Mouse (Mus musculus) midbrain, embryonic 11.5 days (tissue): ENCODE measurements at regions not wholly inside any gene's neighbourhood (a gene's known extent, or its start where the extent isn't known, plus 50 kb on each side); places are given as distances from the start of the nearest gene placed in this dataset.

Experiments
- ATAC-seq: fragments of 200-750 bp; cut with Nextera tagmentation; 2 replicates; pipeline ENCODE4 v1.8.0; 2017; ENCODE audit warnings: moderate TSS enrichment, moderate library complexity; ENCODE audit not compliant: low FRiP score
- DNase-seq: peaks from one replicate; pipeline ENCODE4 v3.0.0; 2015; ENCODE audit warnings: low spot score; ENCODE audit errors: missing footprints
- H3K27ac ChIP-seq: fragments of 300-500 bp; sonication (generic); 2 replicates; pipeline ENCODE4 v1.5.1; 2014; ENCODE audit warnings: low read depth, low read length
- H3K27me3 ChIP-seq: fragments of 300-500 bp; sonication (generic); 2 replicates; pipeline ENCODE4 v1.6.1; 2014; ENCODE audit warnings: mild to moderate bottlenecking, low read length, moderate library complexity, mixed read lengths; ENCODE audit not compliant: control insufficient read depth, insufficient read depth
- H3K36me3 ChIP-seq: fragments of 300-500 bp; sonication (generic); 2 replicates; pipeline ENCODE4 v1.6.1; 2014; ENCODE audit warnings: mild to moderate bottlenecking, low read length, moderate library complexity, mixed read lengths; ENCODE audit not compliant: control insufficient read depth, insufficient read depth
- H3K4me1 ChIP-seq: fragments of 300-500 bp; sonication (generic); 2 replicates; pipeline ENCODE4 v1.6.1; 2014; ENCODE audit warnings: low read length; ENCODE audit not compliant: control insufficient read depth, insufficient read depth
- H3K4me2 ChIP-seq: fragments of 300-500 bp; sonication (generic); 2 replicates; pipeline ENCODE4 v1.6.1; 2014; ENCODE audit warnings: mild to moderate bottlenecking, moderate library complexity
- H3K4me3 ChIP-seq: fragments of 300-500 bp; sonication (generic); 2 replicates; pipeline ENCODE4 v1.5.1; 2014; ENCODE audit warnings: low read depth, low read length
- H3K9ac ChIP-seq: fragments of 300-500 bp; sonication (generic); 2 replicates; pipeline ENCODE4 v1.6.1; 2014; ENCODE audit warnings: low read length
- H3K9me3 ChIP-seq: fragments of 300-500 bp; sonication (generic); 2 replicates; pipeline ENCODE4 v1.6.1; 2016; ENCODE audit warnings: low read length; ENCODE audit not compliant: control insufficient read depth
- WGBS: fragments of 180-500 bp; shearing (Covaris S2); extraction: QIAGEN DNeasy Blood & Tissue Kit; methylation state at CpG from one replicate; pipeline ENCODE4 v1.1.7; 2014; 5-methylcytosine and 5-hydroxymethylcytosine counted together

DNA sequence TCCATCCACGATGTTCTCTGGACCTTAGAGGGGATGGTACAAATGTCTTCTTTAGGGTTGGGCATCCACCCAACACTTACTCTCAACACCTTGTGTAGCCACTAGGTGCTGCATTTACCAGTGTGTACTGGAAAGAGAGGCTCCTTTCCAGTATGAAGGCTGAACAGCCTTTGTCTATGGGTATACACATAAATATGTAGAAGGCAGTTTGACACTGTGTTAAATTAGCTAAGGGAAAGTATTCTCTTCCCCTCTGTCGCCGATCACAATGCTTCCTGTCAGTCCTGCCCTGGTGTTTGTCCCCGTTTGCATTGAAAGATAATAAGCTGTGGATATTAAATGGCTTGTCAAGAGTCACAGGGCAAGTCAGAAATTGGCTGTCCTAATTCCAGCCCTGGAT lies 104.0 kb upstream of the Ddit4l start:
- no peak overlapping the region for H3K9ac ChIP-seq
- no peaks in the 10 kb centered on the region for H3K9me3 ChIP-seq
- ATAC-seq (no peak), DNase-seq (no peak)
- no peak overlapping the region for H3K4me2 ChIP-seq
- H3K4me3 ChIP-seq, result no peak overlapping the region
- no peaks in the 10 kb centered on the region for H3K4me1 ChIP-seq
- H3K27ac ChIP-seq, result no peak overlapping the region
- 62% methylated on average over 4 of the region's 4 CpGs for WGBS
- H3K36me3 ChIP-seq, result no peaks in the 10 kb centered on the region
- no peaks in the 10 kb centered on the region for H3K27me3 ChIP-seq

DNA sequence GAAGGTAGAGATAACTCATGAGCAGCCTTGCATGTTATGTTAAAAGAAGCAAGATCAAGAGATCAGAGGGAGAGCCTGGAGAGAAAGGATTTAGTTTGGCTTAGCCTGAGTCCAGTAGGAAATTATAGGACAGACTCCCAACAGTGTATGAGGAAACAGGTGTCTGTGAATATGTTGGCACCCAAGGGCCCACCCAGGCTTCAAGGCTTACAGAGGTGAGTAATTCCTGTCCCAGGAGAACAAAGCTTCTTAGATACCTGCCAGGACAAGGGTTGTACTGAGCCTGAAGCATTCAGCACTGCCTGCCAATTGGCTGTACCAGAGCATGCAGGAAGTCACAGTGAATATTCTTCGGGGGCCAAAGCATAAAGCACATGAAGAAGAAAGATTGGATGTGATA lies 101.2 kb upstream of the Ddit4l start:
- ATAC-seq, result no peak
- H3K27me3 ChIP-seq, result no peaks in the 10 kb centered on the region
- no peak for DNase-seq
- no peak overlapping the region for H3K9ac ChIP-seq
- H3K9me3 ChIP-seq, result no peaks in the 10 kb centered on the region
- no peak overlapping the region for H3K4me3 ChIP-seq
- H3K4me2 ChIP-seq, result no peak overlapping the region
- no peaks in the 10 kb centered on the region for H3K36me3 ChIP-seq
- H3K27ac ChIP-seq, result no peak overlapping the region
- 83% methylated on average over 1 of the region's 1 CpGs for WGBS
- H3K4me1 ChIP-seq, result no peaks in the 10 kb centered on the region

DNA sequence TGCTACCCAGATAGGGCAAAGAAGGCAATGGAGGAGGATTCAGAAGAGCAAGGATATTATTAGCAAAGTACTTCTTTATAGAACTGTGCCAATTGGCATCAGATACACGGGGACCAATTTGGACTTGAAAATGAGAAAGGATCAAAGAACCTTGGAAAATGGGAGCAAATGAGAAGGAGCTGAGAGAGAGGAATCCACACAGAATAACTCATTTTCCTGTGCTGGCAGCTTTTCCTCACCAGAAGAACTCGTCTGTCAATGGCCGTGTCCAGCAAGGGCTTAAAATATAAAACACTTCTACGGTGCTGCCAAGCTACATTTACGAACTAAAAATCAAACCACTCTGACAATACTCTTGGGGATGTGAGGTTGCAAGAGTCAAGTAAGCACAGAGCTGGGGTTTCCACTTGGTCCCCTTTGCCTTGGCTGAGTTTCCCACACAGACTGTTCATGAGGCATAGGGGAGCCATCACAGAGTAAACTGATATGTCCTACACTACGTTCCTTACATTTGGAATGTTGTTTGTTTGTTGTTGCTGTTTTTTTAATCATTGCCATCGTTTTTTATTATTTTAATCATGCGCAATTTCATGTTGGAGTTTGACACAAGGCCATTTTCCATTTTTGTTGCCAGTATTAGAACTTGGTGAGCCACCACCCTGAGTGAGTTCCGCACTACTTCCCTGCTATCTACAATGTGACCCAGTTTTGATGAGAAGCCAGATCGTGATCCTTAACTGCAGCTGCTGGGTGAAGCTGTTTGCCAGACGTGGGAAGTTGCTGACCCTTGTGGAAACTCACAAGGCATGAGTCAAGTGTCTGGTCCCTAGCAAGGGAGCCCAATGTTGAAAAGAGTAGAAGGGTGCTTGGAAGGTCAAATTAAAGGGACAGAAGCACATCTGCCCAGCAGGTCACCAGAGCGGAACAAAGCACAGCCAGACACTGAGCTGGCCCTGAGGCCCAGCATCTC lies 95.5 kb upstream of the Ddit4l start:
- WGBS, result 83% methylated on average over 12 of the region's 12 CpGs
- no peaks in the 10 kb centered on the region for H3K27me3 ChIP-seq
- H3K36me3 ChIP-seq, result no peaks in the 10 kb centered on the region
- peaks cover 7% of the 10 kb centered on the region for H3K4me1 ChIP-seq
- H3K4me2 ChIP-seq, result no peak overlapping the region
- no peak overlapping the region for H3K27ac ChIP-seq
- H3K9me3 ChIP-seq, result no peaks in the 10 kb centered on the region
- no peak overlapping the region for H3K4me3 ChIP-seq
- no peak overlapping the region for H3K9ac ChIP-seq
- ATAC-seq, result no peak
- DNase-seq, result peak; percentile 72

GRCm38 (mm10) chr3:137529592-137529960 lies 91.8 kb upstream of the Ddit4l start:
- no peak overlapping the region for H3K27ac ChIP-seq
- no peaks in the 10 kb centered on the region for H3K27me3 ChIP-seq
- H3K4me2 ChIP-seq, result no peak overlapping the region
- H3K4me1 ChIP-seq, result peaks cover 7% of the 10 kb centered on the region
- no peak for DNase-seq
- no peaks in the 10 kb centered on the region for H3K36me3 ChIP-seq
- H3K4me3 ChIP-seq, result no peak overlapping the region
- 79% methylated on average over 2 of the region's 2 CpGs for WGBS
- H3K9me3 ChIP-seq, result no peaks in the 10 kb centered on the region
- H3K9ac ChIP-seq, result no peak overlapping the region
- no peak for ATAC-seq

- Histone ChIP-seq H3K27me3 (no peaks in the 10 kb centered on the region), H3K4me3 (no peak overlapping the region), H3K36me3 (no peaks in the 10 kb centered on the region), H3K4me2 (no peak overlapping the region), H3K27ac (no peak overlapping the region), H3K9me3 (no peaks in the 10 kb centered on the region), H3K4me1 (peaks cover 7% of the 10 kb centered on the region), H3K9ac (no peak overlapping the region)
- 46% methylated on average over 7 of the region's 7 CpGs for WGBS
- DNase-seq (peak; percentile 81), ATAC-seq (peak; percentile 55)
Measured at GRCm38 (mm10) chr3:137529961-137530609, 91.3 kb upstream of the Ddit4l start.

DNA sequence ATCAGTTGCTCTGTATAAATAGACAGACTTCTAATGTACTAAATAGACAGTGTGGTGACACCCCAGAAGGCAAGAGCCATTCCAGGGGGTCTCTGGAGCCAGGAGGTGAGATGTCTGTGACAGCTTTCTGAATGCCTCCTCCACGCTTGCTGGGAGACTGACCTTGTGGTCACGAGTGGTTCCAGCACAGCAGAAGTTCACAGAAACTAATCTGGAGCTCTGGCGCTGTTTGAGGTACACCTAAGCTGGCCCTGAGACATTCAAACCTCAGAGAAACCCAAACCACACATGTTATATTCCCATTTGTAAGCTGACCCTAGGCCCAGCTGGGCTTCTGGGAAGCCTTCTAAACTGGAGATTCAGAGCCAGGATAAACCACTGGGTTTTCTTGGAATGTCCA lies 79.7 kb upstream of the Ddit4l start:
- H3K4me1 ChIP-seq, result no peaks in the 10 kb centered on the region
- H3K4me2 ChIP-seq, result no peak overlapping the region
- no peak overlapping the region for H3K4me3 ChIP-seq
- ATAC-seq, result no peak
- H3K9me3 ChIP-seq, result no peaks in the 10 kb centered on the region
- no peak overlapping the region for H3K9ac ChIP-seq
- H3K36me3 ChIP-seq, result no peaks in the 10 kb centered on the region
- 84% methylated on average over 3 of the region's 3 CpGs for WGBS
- H3K27me3 ChIP-seq, result peaks cover 15% of the 10 kb centered on the region
- peak; percentile 66 for DNase-seq
- H3K27ac ChIP-seq, result no peak overlapping the region

DNA sequence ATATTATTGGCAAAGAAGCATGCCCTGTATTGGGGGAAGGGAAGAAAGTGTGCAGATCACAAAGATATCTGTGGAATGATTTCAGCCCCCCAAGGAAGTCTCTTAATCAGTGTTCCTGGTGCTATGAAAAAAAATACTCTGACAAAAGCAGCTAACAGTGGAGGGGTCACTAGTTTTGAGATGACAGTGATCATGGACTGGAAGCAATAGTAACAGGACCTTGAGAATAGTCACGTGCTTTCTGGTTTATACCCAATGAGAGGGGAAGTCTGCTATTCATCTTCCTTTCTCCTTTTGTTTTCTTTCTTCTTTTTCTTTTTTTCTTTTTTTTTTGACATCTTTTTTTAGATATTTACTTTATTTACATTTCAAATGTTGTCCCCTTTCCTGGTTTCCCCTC lies 79.1 kb upstream of the Ddit4l start:
- no peaks in the 10 kb centered on the region for H3K36me3 ChIP-seq
- no peak overlapping the region for H3K4me2 ChIP-seq
- no peak overlapping the region for H3K4me3 ChIP-seq
- ATAC-seq (no peak), DNase-seq (peak; percentile 51)
- 77% methylated on average over 1 of the region's 1 CpGs for WGBS
- H3K27me3 ChIP-seq, result peaks cover 18% of the 10 kb centered on the region
- H3K27ac ChIP-seq, result no peak overlapping the region
- H3K9ac ChIP-seq, result no peak overlapping the region
- peaks cover under 1% of the 10 kb centered on the region; the same call in 1 of the 2 replicates for H3K4me1 ChIP-seq
- no peaks in the 10 kb centered on the region for H3K9me3 ChIP-seq

DNA sequence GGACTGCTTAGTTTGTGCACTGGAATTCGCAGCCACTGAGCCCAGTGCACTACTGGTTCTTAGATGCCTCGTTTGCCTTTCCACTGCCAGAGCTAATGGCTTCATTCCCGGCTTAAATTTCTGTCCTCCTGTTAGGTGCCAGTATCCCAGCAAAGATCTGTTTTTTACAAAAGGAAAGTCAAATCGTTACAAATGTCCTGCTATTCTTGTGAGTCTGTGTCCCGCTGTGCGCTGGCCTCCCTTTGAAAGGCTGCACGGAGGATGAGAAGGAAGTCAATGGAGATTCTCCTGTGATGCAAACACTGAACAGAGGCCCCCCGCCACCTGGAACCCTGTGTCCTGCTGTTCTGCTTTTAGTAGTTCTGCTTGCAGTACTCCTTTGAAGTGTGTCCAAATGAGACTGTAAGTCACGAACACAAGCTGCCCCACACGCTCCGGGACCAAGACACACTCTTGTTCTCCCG lies 74.0 kb upstream of the Ddit4l start:
- no peak overlapping the region for H3K4me3 ChIP-seq
- peaks cover 38% of the 10 kb centered on the region for H3K27me3 ChIP-seq
- WGBS, result 3% methylated on average over 12 of the region's 12 CpGs
- H3K4me2 ChIP-seq, result peak overlapping the region; percentile 33
- DNase-seq (peak; percentile 93), ATAC-seq (peak; percentile 72)
- H3K9ac ChIP-seq, result no peak overlapping the region
- no peaks in the 10 kb centered on the region for H3K9me3 ChIP-seq
- H3K27ac ChIP-seq, result no peak overlapping the region
- no peaks in the 10 kb centered on the region for H3K36me3 ChIP-seq
- peaks cover 6% of the 10 kb centered on the region; the same call in 1 of the 2 replicates for H3K4me1 ChIP-seq

DNA sequence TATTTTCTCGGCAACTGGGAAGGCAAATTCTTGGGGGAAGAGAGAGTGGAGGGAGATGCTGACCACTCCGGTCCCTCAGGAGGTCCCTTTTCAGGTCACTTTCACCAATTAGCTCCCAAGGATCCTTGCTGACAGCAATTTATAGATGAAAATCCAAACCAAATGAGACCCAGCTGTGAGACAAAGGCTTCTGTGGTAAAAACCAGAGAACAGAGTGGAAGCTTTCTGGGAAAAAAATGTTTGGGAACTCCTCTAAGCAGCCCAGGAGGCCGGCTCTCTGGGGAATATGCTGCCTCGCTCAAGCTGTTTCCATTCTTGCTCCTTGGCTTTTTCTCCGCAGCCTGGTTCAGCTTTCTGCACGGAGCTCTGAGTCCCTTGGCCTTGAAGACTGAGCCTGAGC lies 73.5 kb upstream of the Ddit4l start:
- DNase-seq (peak; percentile 89), ATAC-seq (peak; percentile 51)
- peaks cover 6% of the 10 kb centered on the region; the same call in 1 of the 2 replicates for H3K4me1 ChIP-seq
- H3K9me3 ChIP-seq, result no peaks in the 10 kb centered on the region
- no peaks in the 10 kb centered on the region for H3K36me3 ChIP-seq
- no peak overlapping the region for H3K4me3 ChIP-seq
- WGBS, result 4% methylated on average over 6 of the region's 6 CpGs
- peaks cover 39% of the 10 kb centered on the region for H3K27me3 ChIP-seq
- H3K4me2 ChIP-seq, result peak overlapping the region; percentile 33
- H3K9ac ChIP-seq, result no peak overlapping the region
- H3K27ac ChIP-seq, result no peak overlapping the region
